Mouse (Mus musculus) liver, postnatal 0 days (tissue): ENCODE results near the gene Vamp1.

Source experiments
- CTCF ChIP-seq: sonication (generic); IDR thresholded peaks from 2 replicates; pipeline ENCODE4 v1.5.1; 2016; ENCODE audit warnings: antibody characterized with exemption, low read depth
- EP300 ChIP-seq: IDR thresholded peaks from 2 replicates; pipeline ENCODE4 v1.6.1; 2016; ENCODE audit warnings: antibody characterized with exemption, low read depth, mild to moderate bottlenecking

DNA sequence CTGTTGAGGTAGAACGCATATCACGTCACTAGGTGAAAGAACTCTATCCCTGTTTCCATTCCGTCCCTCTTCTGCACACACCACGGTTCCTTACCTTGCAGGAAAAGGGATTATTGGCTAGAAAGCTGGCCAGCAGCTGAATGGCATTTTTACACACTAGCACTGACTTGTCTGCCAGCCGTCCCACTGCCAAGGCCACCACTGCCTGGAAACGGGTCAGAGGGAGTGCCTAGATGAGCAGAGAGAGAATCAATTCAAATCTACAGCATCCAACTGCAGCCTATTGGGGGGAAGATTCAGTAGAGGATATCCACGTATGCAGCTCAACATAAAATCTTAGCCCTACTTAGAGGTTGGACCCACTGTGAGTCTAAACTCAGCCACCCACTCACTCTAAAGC is 35.8 kb upstream of the Vamp1 start:
- no peak for TF ChIP-seq CTCF
- no peak for TF ChIP-seq EP300
